Mouse (Mus musculus) Patski (cell line): Measurements from ENCODE around the gene Acp5. TPM values are rescaled to one million over a fixed set of nuclear protein-coding genes. Genes with fewer than 3 reads are reported as not detected.

Source experiments
- ATAC-seq: fragments of 100-300 bp; one replicate; pipeline ENCODE4 v1.8.0; 2021
- CTCF ChIA-PET: fragments of 350-600 bp; sonication (Branson Sonifier 250); formaldehyde crosslinking; loops from one replicate; lab custom pipeline; 2022; ENCODE audit warnings: inconsistent platforms; lab: Charles Lee
- POLR2A ChIA-PET: fragments of 350-600 bp; sonication (Branson Sonifier 250); formaldehyde crosslinking; loops from one replicate; lab custom pipeline; 2022; ENCODE audit warnings: antibody characterized with exemption, inconsistent platforms; lab: Charles Lee
- DNase-seq: peaks from one replicate; pipeline ENCODE4 v3.0.0-alpha.2; 2011; ENCODE audit warnings: low read depth, low spot score
- H3K27me3 ChIP-seq: fragments of 371-371 bp; one replicate; pipeline ENCODE4 v1.5.1; 2021
- CTCF ChIP-seq: fragments of 100-300 bp; IDR thresholded peaks from one replicate; pipeline ENCODE4 v1.5.1; 2021
- in situ Hi-C: fragments of 300-500 bp; cut with MboI; formaldehyde crosslinking; loops from 3 replicates; pipeline ENCODE4 v1.11.1; 2018; ENCODE audit warnings: low pct_unique_long_range_greater_than_20kb, mixed read lengths
- polyA plus RNA-seq: library from polyadenylated mRNA; unstranded; gene quantifications from one replicate; pipeline ENCODE4 v1.2.3, GENCODE M21; 2021

Acp5 gene
- polyA plus RNA-seq, 1 experiment from 2014 or later, result not detected

DNA sequence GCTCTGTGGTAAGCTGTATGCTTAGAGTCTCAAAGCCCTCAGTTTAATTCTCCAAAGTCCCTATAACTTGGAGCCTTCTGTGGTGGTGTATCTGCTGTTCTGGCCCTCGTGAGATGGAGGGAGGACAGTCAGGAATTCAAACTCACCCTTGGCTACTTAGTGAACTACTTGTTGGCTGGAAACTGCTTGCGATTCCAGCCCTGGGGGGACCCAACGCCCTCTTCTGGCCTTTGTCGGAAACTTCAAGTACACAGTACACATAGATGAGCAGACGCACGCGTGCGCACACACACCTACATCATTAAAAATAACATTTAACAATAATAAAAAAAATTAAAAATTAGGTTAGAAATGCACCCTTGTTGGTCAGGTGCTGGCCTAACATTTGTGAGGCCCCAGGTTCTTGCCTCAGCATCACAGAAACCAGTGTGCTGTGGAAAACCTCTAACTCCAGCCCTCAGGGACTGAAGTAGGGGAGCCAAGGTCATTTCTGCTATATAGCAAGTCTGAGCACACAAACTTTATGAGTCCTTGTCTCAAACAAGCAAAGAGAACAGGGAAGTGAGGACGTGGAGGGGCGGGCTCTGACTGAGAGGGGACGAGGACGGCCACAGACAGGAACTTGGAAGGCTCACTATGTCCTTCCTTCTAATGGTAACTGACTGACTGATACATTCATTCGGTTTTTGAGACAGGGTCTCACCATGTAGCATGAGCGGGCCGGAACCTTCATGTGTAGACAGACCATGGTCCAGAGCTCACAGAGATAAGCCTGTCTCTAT, 10.1 kb downstream of the Acp5 start:
- peaks cover 6% of the 10 kb centered on the region for H3K27me3 ChIP-seq
- no peak for DNase-seq
- no peak for ATAC-seq
- TF ChIP-seq CTCF, result no peak
- in situ Hi-C loops, result no loop called here
- POLR2A ChIA-PET, result no interaction called here
- CTCF ChIA-PET, result interaction anchor here (0.9 to 1.3 kb wide), 3 partner anchors 13 to 59 kb away, joined by 3 to 4 read pairs (median 3); no protein-coding TSS in a partner anchor

DNA sequence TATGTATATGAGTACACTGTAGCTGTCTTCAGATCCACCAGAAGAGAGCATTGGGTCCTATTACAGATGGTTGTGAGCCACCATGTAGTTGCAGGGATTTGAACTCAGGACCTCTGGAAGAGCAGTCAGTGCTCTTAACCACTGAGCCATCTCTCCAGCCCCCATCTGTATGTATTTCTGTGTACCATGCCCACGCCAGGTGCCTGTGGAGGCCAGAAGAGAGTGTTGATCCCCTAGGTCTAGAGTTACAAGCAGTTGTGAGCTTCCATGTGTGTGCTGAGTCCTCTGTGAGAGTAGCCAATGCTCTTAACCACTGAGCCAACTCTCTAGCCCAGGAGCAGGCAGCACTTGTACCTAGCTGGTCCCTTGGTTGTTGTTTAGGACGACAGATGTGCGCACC, 11.3 kb downstream of the Acp5 start:
- peaks cover 6% of the 10 kb centered on the region for H3K27me3 ChIP-seq
- TF ChIP-seq CTCF, result no peak

DNA sequence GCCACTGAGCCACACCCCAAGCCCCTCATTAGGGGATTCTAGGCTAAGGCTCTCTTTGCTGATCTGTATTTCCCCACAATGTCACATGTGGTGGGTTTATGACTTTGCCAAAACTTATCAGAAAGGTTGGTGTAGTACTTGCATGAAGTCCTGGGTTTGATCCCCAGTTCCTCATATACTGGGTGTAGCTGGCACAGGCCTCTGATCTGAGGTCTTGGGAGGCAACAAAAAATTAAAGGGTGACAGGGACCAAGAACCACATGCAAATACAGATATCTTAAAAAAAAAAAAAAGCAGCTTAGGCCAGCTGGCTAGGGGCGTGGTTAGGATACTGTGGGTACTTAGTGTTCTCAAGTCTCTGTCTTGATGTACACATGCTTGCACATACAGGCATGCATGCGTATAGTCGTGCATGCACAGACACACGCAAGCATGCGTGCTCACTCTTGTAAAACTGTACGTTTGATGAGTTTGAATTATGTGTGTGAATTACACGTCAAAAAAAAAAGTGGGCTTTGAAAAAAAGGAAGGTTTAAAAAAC, 12.4 kb downstream of the Acp5 start:
- in situ Hi-C loops, result no loop called here
- CTCF ChIA-PET, result no interaction called here
- DNase-seq (no peak), ATAC-seq (no peak)
- TF ChIP-seq CTCF, result no peak
- peaks cover 6% of the 10 kb centered on the region for H3K27me3 ChIP-seq
- POLR2A ChIA-PET, result no interaction called here

More for the DNA sequence above, 11.3 kb downstream of the Acp5 start:
- POLR2A ChIA-PET, result no interaction called here
- CTCF ChIA-PET, result interaction anchor here (1.3 kb wide), 1 partner anchor 58 kb away, joined by 4 read pairs; no protein-coding TSS in a partner anchor
- in situ Hi-C loops, result no loop called here
- no peak for ATAC-seq
- DNase-seq, result no peak

DNA sequence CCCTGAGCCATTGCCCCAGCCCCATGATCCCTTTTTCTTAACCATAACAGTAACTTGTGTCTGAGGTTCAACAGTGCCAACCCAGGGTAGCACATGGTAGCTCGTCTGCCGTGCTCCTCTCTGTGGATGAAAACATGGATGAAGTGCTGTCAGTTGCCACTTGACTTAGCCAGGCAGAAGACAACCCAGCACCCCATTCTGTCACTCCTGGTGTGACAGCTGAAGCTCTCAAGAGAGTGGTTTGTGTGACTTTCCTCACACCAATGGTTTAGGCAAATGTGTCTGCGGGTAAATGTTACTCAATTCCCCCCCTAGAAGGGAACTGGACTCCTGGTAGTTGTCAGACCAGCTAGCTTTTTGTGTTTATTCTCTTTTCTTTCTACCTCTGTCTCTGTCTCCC, 13.5 kb downstream of the Acp5 start:
- no peak for TF ChIP-seq CTCF
- no peak for DNase-seq
- ChIA-PET CTCF (interaction anchor here (0.8 kb wide), 1 partner anchor 21 kb away, joined by 3 read pairs; no protein-coding TSS in a partner anchor), POLR2A (no interaction called here)
- peaks cover 6% of the 10 kb centered on the region for H3K27me3 ChIP-seq
- no peak for ATAC-seq
- in situ Hi-C loops, result no loop called here

DNA sequence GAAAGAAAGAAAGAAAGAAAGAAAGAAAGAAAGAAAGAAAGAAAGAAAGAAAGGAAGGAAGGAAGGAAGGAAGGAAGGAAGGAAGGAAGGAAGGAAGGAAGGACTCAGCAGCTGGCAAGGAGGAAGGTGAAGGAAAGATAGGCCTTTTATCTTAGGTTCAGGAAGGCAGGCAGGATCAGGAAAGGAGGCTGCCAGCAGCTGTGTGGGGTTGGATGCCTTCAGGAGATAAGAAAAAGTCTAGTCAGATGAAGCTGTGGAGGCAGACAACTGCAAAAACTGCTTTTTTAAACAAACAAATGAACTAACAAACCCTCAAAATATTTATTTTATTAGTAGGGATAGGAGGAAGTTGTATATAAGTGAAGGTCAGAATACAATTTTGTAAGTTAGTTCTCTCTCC, 14.0 kb downstream of the Acp5 start:
- DNase-seq (no peak), ATAC-seq (no peak)
- ChIA-PET CTCF (interaction anchor here (0.8 to 1.4 kb wide), 3 partner anchors 21 to 22 kb away, joined by 3 to 5 read pairs (median 4); no protein-coding TSS in a partner anchor), POLR2A (interaction anchor here (0.7 kb wide), 1 partner anchor 14 kb away, joined by 3 read pairs; no protein-coding TSS in a partner anchor)
- in situ Hi-C loops, result no loop called here
- no peak for TF ChIP-seq CTCF
- peaks cover 6% of the 10 kb centered on the region for H3K27me3 ChIP-seq

DNA sequence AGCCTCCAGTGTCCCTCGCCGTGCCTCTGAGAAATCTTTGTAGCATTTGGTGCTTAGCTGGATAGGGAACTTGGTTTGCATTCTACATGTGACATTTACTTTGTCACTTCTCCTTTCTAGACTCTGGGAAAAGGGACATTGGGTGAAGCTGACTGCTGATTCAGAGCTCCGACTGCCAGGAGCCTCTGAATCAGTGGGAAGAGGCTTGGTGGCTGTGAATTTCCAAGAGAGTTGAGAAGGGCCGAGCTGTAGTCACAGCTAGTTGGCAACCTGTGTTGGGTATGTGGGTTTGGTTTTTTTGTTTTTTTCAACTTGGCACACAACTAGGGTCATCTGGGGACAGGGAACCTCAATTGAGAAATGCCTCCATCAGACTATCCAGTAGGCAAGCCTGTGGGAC, 16.0 kb downstream of the Acp5 start:
- peaks cover 6% of the 10 kb centered on the region for H3K27me3 ChIP-seq
- no peak for DNase-seq
- in situ Hi-C loops, result no loop called here
- POLR2A ChIA-PET, result no interaction called here
- CTCF ChIA-PET, result interaction anchor here (1.7 to 2.6 kb wide), 3 partner anchors 19 to 54 kb away, joined by 5 to 12 read pairs (median 9); no protein-coding TSS in a partner anchor
- no peak for ATAC-seq
- TF ChIP-seq CTCF, result no peak

DNA sequence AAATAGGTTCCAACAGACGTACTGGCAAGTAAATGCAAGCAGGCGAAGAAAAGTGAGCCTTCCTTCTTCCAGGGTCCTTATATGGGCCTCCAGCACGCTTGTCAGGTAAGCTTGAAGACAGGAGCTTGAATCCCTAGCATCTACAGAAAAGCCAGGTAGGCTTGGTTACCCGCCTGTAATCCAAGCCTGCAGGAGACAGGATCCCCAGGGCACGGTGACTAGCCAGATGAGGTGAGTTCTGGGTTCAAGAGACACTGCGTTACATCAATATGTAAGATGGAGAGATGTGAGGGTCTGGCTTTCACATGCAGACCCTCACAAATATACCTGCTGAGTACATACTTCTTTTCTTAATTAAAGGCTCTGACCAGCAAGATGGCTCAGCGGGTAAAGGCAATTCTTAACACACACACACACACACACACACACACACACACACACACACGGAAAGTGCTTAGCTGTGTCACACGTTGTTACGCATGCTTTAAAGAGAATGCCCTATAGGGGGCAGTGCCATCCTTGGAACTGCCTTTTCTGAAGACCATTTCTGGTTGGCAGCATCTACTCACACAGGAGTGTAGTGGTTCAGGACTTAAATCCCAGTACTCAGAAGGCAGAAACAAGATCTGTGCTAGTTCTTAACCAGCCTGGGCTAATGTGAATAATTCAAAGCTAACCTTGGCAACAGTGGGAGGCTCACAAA, 17.6 kb downstream of the Acp5 start:
- peaks cover 6% of the 10 kb centered on the region for H3K27me3 ChIP-seq
- DNase-seq (no peak), ATAC-seq (no peak)
- no peak for TF ChIP-seq CTCF
- ChIA-PET CTCF (interaction anchor here (0.8 to 2.6 kb wide), 10 partner anchors 11 to 292 kb away, joined by 3 to 12 read pairs (median 3); partner anchors contain the start of gene Ecsit), POLR2A (interaction anchor here (0.8 to 0.9 kb wide), 2 partner anchors 26 to 49 kb away, joined by 3 read pairs; no protein-coding TSS in a partner anchor)
- in situ Hi-C loops, result no loop called here

DNA sequence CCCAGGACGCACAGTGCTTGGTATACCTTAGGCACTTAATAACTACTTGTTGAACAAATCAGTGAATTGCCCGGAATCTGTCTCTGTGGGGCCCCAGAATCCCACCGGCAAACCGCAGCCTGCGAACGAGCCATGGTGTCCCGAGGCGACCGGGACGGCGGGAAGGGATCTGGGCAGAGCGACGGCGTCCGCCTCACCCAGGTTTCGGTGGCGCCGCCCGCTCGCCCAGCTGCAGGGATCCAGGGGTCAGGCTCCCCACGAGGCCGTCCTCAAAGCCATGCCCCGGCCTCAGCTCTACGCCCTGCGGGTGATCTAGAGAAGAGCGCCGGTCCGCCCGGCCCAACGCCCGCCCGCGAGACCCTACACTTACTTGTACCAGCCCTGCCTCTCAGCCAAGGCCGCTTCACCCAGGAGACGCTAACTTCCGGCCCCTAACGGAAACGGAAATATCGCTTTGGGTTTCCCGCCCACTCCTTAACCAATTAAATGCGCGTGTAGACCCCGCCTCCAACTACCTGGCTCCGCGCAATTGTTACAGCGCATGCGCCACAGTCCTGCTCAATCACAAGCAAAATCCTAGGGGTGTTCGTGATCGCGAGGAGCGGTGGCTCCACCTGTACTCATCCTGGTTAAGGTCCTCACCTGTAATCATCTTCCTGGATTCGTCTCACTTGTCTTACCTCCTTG, 18.6 kb downstream of the Acp5 start, which contains the start of gene Elof1:
TSS of gene Elof1 (minus strand) at position 433 of the 687 bp plus-strand sequence.
- in situ Hi-C loops, result no loop called here
- ChIA-PET CTCF (interaction anchor here (0.8 to 1.4 kb wide), 3 partner anchors 16 to 47 kb away, joined by 3 read pairs; no protein-coding TSS in a partner anchor), POLR2A (interaction anchor here (0.6 to 1.5 kb wide), 4 partner anchors 17 to 48 kb away, joined by 3 to 7 read pairs (median 3); partner anchors contain the start of genes Cnn1 and Ecsit)
- ATAC-seq (peak; percentile 89), DNase-seq (peak; percentile 68)
- no peak for TF ChIP-seq CTCF
- peaks cover under 1% of the 10 kb centered on the region for H3K27me3 ChIP-seq

DNA sequence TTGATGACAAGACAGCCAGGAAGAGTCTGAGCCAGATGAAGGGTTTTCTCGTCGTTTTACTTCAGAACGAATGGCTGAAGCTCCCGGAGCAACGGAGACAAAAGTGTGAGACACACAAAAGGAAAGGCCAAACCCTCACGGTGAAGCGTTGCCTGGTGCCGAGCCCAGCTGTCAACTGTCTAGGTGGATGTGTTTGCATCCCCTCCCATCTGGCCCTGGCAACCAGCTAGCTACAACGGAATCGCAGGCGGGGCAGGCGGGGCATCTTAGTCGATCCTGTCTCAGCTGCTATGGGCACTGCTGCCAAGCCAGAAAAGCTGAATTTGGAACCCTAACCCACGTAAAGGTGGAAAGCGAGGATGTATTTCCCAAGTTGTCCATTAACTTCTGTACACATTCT, 19.4 kb downstream of the Acp5 start:
- no peak for ATAC-seq
- POLR2A ChIA-PET, result interaction anchor here (0.6 to 1.5 kb wide), 4 partner anchors 9 to 36 kb away, joined by 3 to 7 read pairs (median 3); partner anchors contain the start of genes Cnn1 and Ecsit
- in situ Hi-C loops, result no loop called here
- no peaks in the 10 kb centered on the region for H3K27me3 ChIP-seq
- no peak for DNase-seq
- no peak for TF ChIP-seq CTCF
- CTCF ChIA-PET, result interaction anchor here (1.4 kb wide), 1 partner anchor 27 kb away, joined by 3 read pairs; no protein-coding TSS in a partner anchor
